Mouse (Mus musculus): ENCODE measurements at regions not wholly inside any gene's neighbourhood (a gene's known extent, or its start where the extent isn't known, plus 50 kb on each side); places are given as distances from the start of the nearest gene placed in this dataset.

GRCm38 (mm10) chr8:54372921-54373320, 156.5 kb upstream of the Asb5 start:
- Histone ChIP-seq H3K36me3 (ENCODE audit: control insufficient read depth, insufficient read depth) (no peaks in the 10 kb centered on the region), H3K79me3 (ENCODE audit: low read depth) (no peaks in the 10 kb centered on the region), H3K27me3 (ENCODE audit: control insufficient read depth, insufficient read depth, insufficient read length) (no peaks in the 10 kb centered on the region), H3ac (ENCODE audit: control insufficient read depth, insufficient read length, low read depth) (no peak overlapping the region), H3K79me2 (ENCODE audit: control insufficient read depth, insufficient read depth) (no peaks in the 10 kb centered on the region), H3K4me3 (ENCODE audit: insufficient read depth, poor library complexity, severe bottlenecking) (no peak overlapping the region)
- TF ChIP-seq MYOG (IDR thresholded peaks at IDR 0.05; ENCODE audit: control insufficient read depth, extremely low read depth, insufficient read length) = no peak
- TF ChIP-seq MYOD1 (IDR thresholded peaks at IDR 0.05; ENCODE audit: control insufficient read depth, insufficient read length, low read depth) = no peak
- no peak for TF ChIP-seq USF1 (IDR thresholded peaks at IDR 0.05; ENCODE audit: low read depth)
- TF ChIP-seq MAX (IDR thresholded peaks at IDR 0.05) = no peak
- no peak for TF ChIP-seq CTCF (IDR thresholded peaks at IDR 0.05; ENCODE audit: control insufficient read depth, insufficient read depth, insufficient read length)

GRCm38 (mm10) chr8:54375373-54376098, 153.8 kb upstream of the Asb5 start:
- Histone ChIP-seq H3K36me3 (ENCODE audit: control insufficient read depth, insufficient read depth) (no peaks in the 10 kb centered on the region), H3K27me3 (ENCODE audit: control insufficient read depth, insufficient read depth, insufficient read length) (no peaks in the 10 kb centered on the region), H3K79me3 (ENCODE audit: low read depth) (no peaks in the 10 kb centered on the region), H3ac (ENCODE audit: control insufficient read depth, insufficient read length, low read depth) (no peak overlapping the region), H3K79me2 (ENCODE audit: control insufficient read depth, insufficient read depth) (no peaks in the 10 kb centered on the region), H3K4me3 (ENCODE audit: insufficient read depth, poor library complexity, severe bottlenecking) (no peak overlapping the region)
- no peak for TF ChIP-seq MYOD1 (IDR thresholded peaks at IDR 0.05; ENCODE audit: control insufficient read depth, insufficient read length, low read depth)
- no peak for TF ChIP-seq MYOG (IDR thresholded peaks at IDR 0.05; ENCODE audit: control insufficient read depth, extremely low read depth, insufficient read length)
- TF ChIP-seq FOSL1 (IDR thresholded peaks at IDR 0.05; ENCODE audit: insufficient read depth, low read length, poor library complexity, severe bottlenecking) = no peak
- TF ChIP-seq CTCF (IDR thresholded peaks at IDR 0.05; ENCODE audit: control insufficient read depth, insufficient read depth, insufficient read length) = no peak
- no peak for TF ChIP-seq USF1 (IDR thresholded peaks at IDR 0.05; ENCODE audit: low read depth)

GRCm38 (mm10) chr8:54380191-54380590, 149.2 kb upstream of the Asb5 start:
- Histone ChIP-seq H3K4me3 (ENCODE audit: insufficient read depth, poor library complexity, severe bottlenecking) (no peak overlapping the region), H3K27me3 (ENCODE audit: control insufficient read depth, insufficient read depth, insufficient read length) (no peaks in the 10 kb centered on the region)
- TF ChIP-seq MAX (IDR thresholded peaks at IDR 0.05) (no peak), USF1 (IDR thresholded peaks at IDR 0.05; ENCODE audit: low read depth) (no peak), CTCF (IDR thresholded peaks at IDR 0.05; ENCODE audit: control insufficient read depth, insufficient read depth, insufficient read length) (no peak), FOSL1 (IDR thresholded peaks at IDR 0.05; ENCODE audit: insufficient read depth, low read length, poor library complexity, severe bottlenecking) (no peak), MYOD1 (IDR thresholded peaks at IDR 0.05; ENCODE audit: control insufficient read depth, insufficient read length, low read depth) (no peak), CEBPB (IDR thresholded peaks at IDR 0.05; ENCODE audit: low read depth) (no peak), MYOG (IDR thresholded peaks at IDR 0.05; ENCODE audit: control insufficient read depth, extremely low read depth, insufficient read length) (no peak)

GRCm38 (mm10) chr8:54392866-54393265, 136.5 kb upstream of the Asb5 start:
- no peak overlapping the region for H3K4me3 ChIP-seq (ENCODE audit: insufficient read depth, poor library complexity, severe bottlenecking)
- H3ac ChIP-seq (ENCODE audit: control insufficient read depth, insufficient read length, low read depth) = no peak overlapping the region
- no peaks in the 10 kb centered on the region for H3K36me3 ChIP-seq (ENCODE audit: control insufficient read depth, insufficient read depth)
- H3K27me3 ChIP-seq (ENCODE audit: control insufficient read depth, insufficient read depth, insufficient read length) = no peaks in the 10 kb centered on the region
- H3K79me3 ChIP-seq (ENCODE audit: low read depth) = no peaks in the 10 kb centered on the region
- no peaks in the 10 kb centered on the region for H3K79me2 ChIP-seq (ENCODE audit: control insufficient read depth, insufficient read depth)
- no peak for TF ChIP-seq MAX (IDR thresholded peaks at IDR 0.05)
- no peak for TF ChIP-seq FOSL1 (IDR thresholded peaks at IDR 0.05; ENCODE audit: insufficient read depth, low read length, poor library complexity, severe bottlenecking)
- TF ChIP-seq CEBPB (IDR thresholded peaks at IDR 0.05; ENCODE audit: low read depth) = no peak
- TF ChIP-seq CTCF (IDR thresholded peaks at IDR 0.05; ENCODE audit: control insufficient read depth, insufficient read depth, insufficient read length) = no peak
- no peak for TF ChIP-seq MYOG (IDR thresholded peaks at IDR 0.05; ENCODE audit: control insufficient read depth, extremely low read depth, insufficient read length)
- TF ChIP-seq MYOD1 (IDR thresholded peaks at IDR 0.05; ENCODE audit: control insufficient read depth, insufficient read length, low read depth) = no peak
- no peak for TF ChIP-seq USF1 (IDR thresholded peaks at IDR 0.05; ENCODE audit: low read depth)

More at GRCm38 (mm10) chr8:54380191-54380590, 149.2 kb upstream of the Asb5 start:
- Histone ChIP-seq H3K79me3 (ENCODE audit: low read depth) (no peaks in the 10 kb centered on the region), H3K36me3 (ENCODE audit: control insufficient read depth, insufficient read depth) (no peaks in the 10 kb centered on the region), H3ac (ENCODE audit: control insufficient read depth, insufficient read length, low read depth) (no peak overlapping the region), H3K79me2 (ENCODE audit: control insufficient read depth, insufficient read depth) (no peaks in the 10 kb centered on the region)

GRCm38 (mm10) chr8:54393466-54394197, 135.7 kb upstream of the Asb5 start:
- Histone ChIP-seq H3K79me3 (ENCODE audit: low read depth) (no peaks in the 10 kb centered on the region), H3ac (ENCODE audit: control insufficient read depth, insufficient read length, low read depth) (no peak overlapping the region), H3K36me3 (ENCODE audit: control insufficient read depth, insufficient read depth) (no peaks in the 10 kb centered on the region), H3K79me2 (ENCODE audit: control insufficient read depth, insufficient read depth) (no peaks in the 10 kb centered on the region), H3K27me3 (ENCODE audit: control insufficient read depth, insufficient read depth, insufficient read length) (no peaks in the 10 kb centered on the region), H3K4me3 (ENCODE audit: insufficient read depth, poor library complexity, severe bottlenecking) (no peak overlapping the region)
- TF ChIP-seq CEBPB (IDR thresholded peaks at IDR 0.05; ENCODE audit: low read depth) = no peak
- no peak for TF ChIP-seq MAX (IDR thresholded peaks at IDR 0.05)

- Histone ChIP-seq H3ac (ENCODE audit: control insufficient read depth, insufficient read length, low read depth) (no peak overlapping the region), H3K36me3 (ENCODE audit: control insufficient read depth, insufficient read depth) (no peaks in the 10 kb centered on the region), H3K79me3 (ENCODE audit: low read depth) (no peaks in the 10 kb centered on the region), H3K79me2 (ENCODE audit: control insufficient read depth, insufficient read depth) (no peaks in the 10 kb centered on the region), H3K27me3 (ENCODE audit: control insufficient read depth, insufficient read depth, insufficient read length) (no peaks in the 10 kb centered on the region), H3K4me3 (ENCODE audit: insufficient read depth, poor library complexity, severe bottlenecking) (no peak overlapping the region)
- TF ChIP-seq USF1 (IDR thresholded peaks at IDR 0.05; ENCODE audit: low read depth) (no peak), CEBPB (IDR thresholded peaks at IDR 0.05; ENCODE audit: low read depth) (no peak), MAX (IDR thresholded peaks at IDR 0.05) (no peak), CTCF (IDR thresholded peaks at IDR 0.05; ENCODE audit: control insufficient read depth, insufficient read depth, insufficient read length) (no peak), MYOD1 (IDR thresholded peaks at IDR 0.05; ENCODE audit: control insufficient read depth, insufficient read length, low read depth) (no peak), MYOG (IDR thresholded peaks at IDR 0.05; ENCODE audit: control insufficient read depth, extremely low read depth, insufficient read length) (no peak)
Observed at GRCm38 (mm10) chr8:54405723-54406122, 123.7 kb upstream of the Asb5 start.

Data from C2C12 (cell line).